Mouse (Mus musculus): ENCODE results near the gene Scgn. TPM values are rescaled to one million over a fixed set of nuclear protein-coding genes. Genes with fewer than 3 reads are reported as not detected.

Scgn gene
- polyA plus RNA-seq (2012; ENCODE audit: insufficient read depth, low replicate concordance) = not detected in 2 replicates

DNA sequence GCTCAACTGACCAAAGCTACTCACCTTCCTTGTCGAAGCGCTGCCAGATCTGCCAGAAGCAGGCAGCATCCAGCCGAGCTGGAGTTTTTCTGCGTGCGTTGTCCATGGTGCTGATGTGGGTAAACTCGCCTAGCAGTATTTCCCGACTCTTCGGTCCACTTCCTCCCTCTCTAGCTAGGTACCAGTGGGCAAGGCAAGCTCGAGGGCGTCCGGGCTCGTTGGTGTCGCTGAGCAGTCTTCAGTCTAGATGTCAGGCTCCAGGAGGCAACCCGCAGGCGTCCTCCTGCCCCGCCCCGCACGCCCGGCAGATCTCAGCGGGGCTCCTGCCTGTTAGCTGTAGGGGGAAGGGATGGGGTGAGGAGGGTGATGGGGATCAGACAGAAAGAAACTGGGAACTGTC lies at the start of gene Scgn:
TSS of gene Scgn (minus strand) at position 287 of the 400 bp plus-strand sequence.
- H3K9me3 ChIP-seq = no peaks in the 10 kb centered on the region
- TF ChIP-seq GATA1 (IDR thresholded peaks at IDR 0.05; ENCODE audit: borderline replicate concordance, low read length) (no peak), FLI1 (IDR thresholded peaks at IDR 0.05; ENCODE audit: low read length) (no peak)
- H3K4me3 ChIP-seq (replicated peaks) = no peak within 1 kb of the TSS
- H3K36me3 ChIP-seq (replicated peaks; ENCODE audit: low read length) = no peaks in the 10 kb centered on the region
- H3K27me3 ChIP-seq (replicated peaks) = peaks cover 46% of the 10 kb centered on the region
- H3K4me1 ChIP-seq = peaks cover 4% of the 10 kb centered on the region; the same call in 1 of the 2 replicates

DNA sequence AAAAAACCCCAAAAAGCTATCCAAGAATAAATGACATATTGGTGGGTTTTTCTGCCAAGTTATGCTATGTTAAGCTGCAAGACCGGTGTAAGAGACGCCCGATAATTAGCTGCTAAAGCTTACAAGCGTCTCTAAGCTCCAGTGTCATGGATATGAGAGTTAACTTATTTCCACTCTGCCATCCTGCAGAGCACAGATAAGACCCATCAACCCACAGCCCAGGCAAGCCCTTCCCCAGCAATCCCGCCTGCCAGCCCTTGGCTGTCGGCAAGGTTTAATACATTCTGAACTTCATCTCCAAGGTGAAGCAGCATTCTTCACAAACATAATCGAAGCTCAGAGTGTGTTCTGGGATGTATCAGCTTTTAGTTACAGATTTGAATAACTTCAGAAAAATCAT lies 49.2 kb upstream of the Scgn start:
- peaks cover 47% of the 10 kb centered on the region for H3K27me3 ChIP-seq (replicated peaks)

DNA sequence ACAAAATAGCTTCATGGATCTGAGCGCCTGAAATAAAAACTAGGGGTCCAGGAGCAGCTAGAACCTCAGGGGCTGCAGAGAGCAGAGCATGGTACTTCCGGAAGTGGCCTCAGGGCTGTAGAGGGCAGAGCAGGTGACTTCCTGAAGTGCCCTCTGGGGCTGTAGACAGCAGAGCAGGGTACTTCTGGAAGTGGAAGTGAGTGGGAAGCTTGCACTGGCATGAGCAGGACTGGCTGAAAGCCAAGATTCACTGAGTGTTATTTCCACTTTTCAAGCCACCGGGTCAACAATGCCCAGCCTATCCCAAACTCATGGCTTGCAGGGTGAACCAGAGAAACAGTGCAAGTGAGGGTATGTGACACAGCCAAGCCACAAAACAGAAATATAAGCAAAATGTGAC lies 46.5 kb upstream of the Scgn start:
- H3K9me3 ChIP-seq = peaks cover 3% of the 10 kb centered on the region; the same call in 1 of the 2 replicates
- H3K4me3 ChIP-seq (replicated peaks) = no peak overlapping the region
- peaks cover 8% of the 10 kb centered on the region for H3K36me3 ChIP-seq (replicated peaks; ENCODE audit: low read length)
- peaks cover 25% of the 10 kb centered on the region for H3K27me3 ChIP-seq (replicated peaks)
- peaks cover 39% of the 10 kb centered on the region for H3K4me1 ChIP-seq
- TF ChIP-seq FLI1 (IDR thresholded peaks at IDR 0.05; ENCODE audit: low read length) (no peak), GATA1 (IDR thresholded peaks at IDR 0.05; ENCODE audit: borderline replicate concordance, low read length) (no peak)

More for the DNA sequence above, 49.2 kb upstream of the Scgn start:
- H3K4me3 ChIP-seq (replicated peaks) = no peak overlapping the region
- peaks cover 3% of the 10 kb centered on the region; the same call in 1 of the 2 replicates for H3K9me3 ChIP-seq
- H3K4me1 ChIP-seq = peaks cover 42% of the 10 kb centered on the region
- peaks cover 11% of the 10 kb centered on the region for H3K36me3 ChIP-seq (replicated peaks; ENCODE audit: low read length)
- TF ChIP-seq GATA1 (IDR thresholded peaks at IDR 0.05; ENCODE audit: borderline replicate concordance, low read length) (no peak; the same call in 2 of the 3 replicates), FLI1 (IDR thresholded peaks at IDR 0.05; ENCODE audit: low read length) (no peak)

DNA sequence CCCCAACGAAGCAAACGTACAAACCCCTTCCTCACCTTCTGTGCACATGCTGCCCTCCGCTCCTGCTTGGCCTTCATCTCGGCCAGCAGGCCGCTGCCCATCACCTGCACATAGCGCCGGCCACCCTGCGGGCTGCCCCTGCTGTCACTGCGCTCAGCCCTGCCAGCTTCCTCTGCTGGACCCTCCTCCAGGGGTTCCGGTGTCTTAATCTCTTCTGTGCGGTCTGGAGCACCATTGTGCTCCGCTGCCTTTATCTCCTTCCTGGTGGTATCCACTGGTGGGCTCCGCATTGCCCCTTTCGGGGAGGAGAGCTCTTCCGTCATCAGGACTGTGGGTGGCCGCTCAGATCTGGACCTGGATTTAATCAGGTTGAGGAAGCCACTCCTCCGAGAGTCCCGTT lies 45.1 kb upstream of the Scgn start:
- H3K27me3 ChIP-seq (replicated peaks) = peaks cover 14% of the 10 kb centered on the region
- H3K9me3 ChIP-seq = peaks cover 3% of the 10 kb centered on the region; the same call in 1 of the 2 replicates
- peaks cover 6% of the 10 kb centered on the region for H3K36me3 ChIP-seq (replicated peaks; ENCODE audit: low read length)
- no peak overlapping the region for H3K4me3 ChIP-seq (replicated peaks)
- TF ChIP-seq GATA1 (IDR thresholded peaks at IDR 0.05; ENCODE audit: borderline replicate concordance, low read length) = no peak
- no peak for TF ChIP-seq FLI1 (IDR thresholded peaks at IDR 0.05; ENCODE audit: low read length)
- peaks cover 29% of the 10 kb centered on the region for H3K4me1 ChIP-seq

DNA sequence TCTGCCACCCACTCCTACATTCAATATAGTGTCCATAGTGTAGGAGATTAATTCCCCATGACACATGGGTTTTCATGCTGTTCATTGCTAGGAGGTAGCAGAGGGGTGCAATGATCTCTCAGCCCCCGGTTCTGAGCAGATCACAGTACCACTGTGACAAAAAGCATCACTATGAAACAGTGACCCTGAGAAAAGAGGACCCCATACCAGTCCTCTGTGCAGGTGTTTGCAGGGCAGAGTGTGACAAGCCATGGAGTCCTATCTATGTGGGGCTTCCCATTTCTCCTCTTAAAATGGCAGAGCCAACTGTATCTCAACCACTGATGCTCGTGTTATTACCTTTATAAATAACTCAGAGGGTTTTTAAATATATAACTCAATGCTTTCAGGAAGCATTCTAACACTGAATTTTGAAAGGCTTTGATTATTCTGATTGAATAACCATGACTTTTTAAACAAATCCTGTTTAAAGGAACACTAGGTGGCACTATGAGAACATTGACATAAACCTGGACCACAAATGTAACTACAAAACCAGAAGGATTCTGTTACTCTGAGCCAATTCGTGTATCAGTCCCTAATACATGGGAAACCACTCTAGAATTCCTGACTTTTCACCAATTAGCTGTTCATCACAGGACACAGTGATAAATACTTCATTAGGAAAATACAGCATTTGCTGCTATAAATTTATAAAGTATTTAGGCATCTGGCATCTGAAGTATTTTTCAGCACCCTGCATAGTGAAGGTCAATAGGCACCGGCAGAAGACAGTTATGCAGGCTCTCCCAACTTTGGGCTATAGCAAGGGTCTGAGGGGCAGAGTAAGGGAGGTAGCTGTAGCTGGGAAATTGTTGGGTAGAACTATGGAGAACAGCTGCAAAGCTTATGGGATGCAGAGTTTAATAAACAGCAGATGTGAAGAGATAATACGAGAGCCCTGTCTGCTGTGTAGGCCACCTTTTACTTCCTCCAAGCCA lies 36.5 kb upstream of the Scgn start:
- H3K27me3 ChIP-seq (replicated peaks) = peaks cover 7% of the 10 kb centered on the region
- no peaks in the 10 kb centered on the region for H3K36me3 ChIP-seq (replicated peaks; ENCODE audit: low read length)
- H3K4me3 ChIP-seq (replicated peaks) = no peak overlapping the region
- TF ChIP-seq GATA1 (IDR thresholded peaks at IDR 0.05; ENCODE audit: borderline replicate concordance, low read length) (no peak), FLI1 (IDR thresholded peaks at IDR 0.05; ENCODE audit: low read length) (no peak)
- no peaks in the 10 kb centered on the region for H3K9me3 ChIP-seq
- H3K4me1 ChIP-seq = no peaks in the 10 kb centered on the region

DNA sequence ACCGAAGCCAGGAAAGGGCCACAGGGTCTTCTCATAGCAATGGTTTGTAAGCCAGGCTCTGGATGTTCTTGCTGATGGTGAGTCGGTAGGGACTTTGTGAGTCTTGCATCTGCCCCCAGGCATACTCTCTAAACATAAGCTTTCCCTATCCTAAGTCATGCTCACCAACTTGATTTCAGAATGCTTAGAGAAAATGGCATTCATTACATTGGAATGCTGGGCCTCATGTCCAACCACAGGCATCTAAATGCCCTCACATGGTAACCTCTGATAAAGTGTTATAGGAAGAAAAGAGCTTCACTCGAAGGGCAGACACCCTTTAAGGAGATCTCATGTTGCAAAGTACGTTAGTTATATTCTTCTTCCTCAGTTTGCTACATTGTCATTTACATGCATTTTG lies 27.5 kb upstream of the Scgn start:
- no peaks in the 10 kb centered on the region for H3K36me3 ChIP-seq (replicated peaks; ENCODE audit: low read length)
- no peak overlapping the region for H3K4me3 ChIP-seq (replicated peaks)
- no peaks in the 10 kb centered on the region for H3K9me3 ChIP-seq
- H3K27me3 ChIP-seq (replicated peaks) = peaks cover 10% of the 10 kb centered on the region
- no peak for TF ChIP-seq FLI1 (IDR thresholded peaks at IDR 0.05; ENCODE audit: low read length)
- no peak for TF ChIP-seq GATA1 (IDR thresholded peaks at IDR 0.05; ENCODE audit: borderline replicate concordance, low read length)
- H3K4me1 ChIP-seq = no peaks in the 10 kb centered on the region

DNA sequence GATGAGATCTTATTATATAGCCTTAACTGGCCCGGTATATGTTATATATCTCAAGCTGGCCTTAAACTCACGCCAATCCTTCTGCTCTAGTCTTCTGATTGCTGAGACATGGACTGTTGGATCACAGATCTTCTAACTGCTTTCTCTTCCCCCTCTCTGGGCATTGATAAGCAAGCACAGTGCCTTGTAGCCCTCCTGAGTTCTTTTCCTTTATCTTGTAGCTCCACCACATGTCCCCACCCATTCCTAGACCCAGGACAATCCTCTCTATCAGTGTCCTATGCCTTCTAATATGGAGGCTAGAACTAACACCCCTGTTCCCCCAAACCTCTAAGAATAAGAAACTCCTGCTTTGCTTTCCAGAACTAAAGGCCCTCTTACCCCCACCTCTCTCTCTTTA lies 14.5 kb upstream of the Scgn start:
- H3K4me3 ChIP-seq (replicated peaks) = no peak overlapping the region
- H3K4me1 ChIP-seq = no peaks in the 10 kb centered on the region
- H3K9me3 ChIP-seq = no peaks in the 10 kb centered on the region
- H3K36me3 ChIP-seq (replicated peaks; ENCODE audit: low read length) = no peaks in the 10 kb centered on the region
- TF ChIP-seq FLI1 (IDR thresholded peaks at IDR 0.05; ENCODE audit: low read length) (no peak), GATA1 (IDR thresholded peaks at IDR 0.05; ENCODE audit: borderline replicate concordance, low read length) (no peak)
- peaks cover 57% of the 10 kb centered on the region for H3K27me3 ChIP-seq (replicated peaks)

DNA sequence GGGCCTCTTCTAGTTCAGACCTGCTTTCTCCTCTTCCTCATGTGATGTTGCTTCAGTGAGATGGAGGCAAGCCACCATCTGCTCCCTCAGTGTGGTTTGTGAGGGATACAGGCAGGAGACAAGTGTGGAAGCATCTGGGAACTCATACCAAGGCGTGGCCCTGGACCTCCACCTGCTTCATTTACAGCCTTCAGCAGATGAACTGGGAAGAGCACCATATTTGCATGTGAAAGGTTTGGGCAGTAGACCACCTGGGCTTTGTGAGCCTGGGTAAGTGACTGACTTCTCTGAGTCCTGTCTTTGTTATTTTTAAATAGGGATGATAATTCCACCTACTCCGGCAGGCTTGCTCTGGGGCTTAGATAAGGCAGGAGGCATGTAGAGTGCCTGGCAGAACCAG lies 10.8 kb upstream of the Scgn start:
- no peaks in the 10 kb centered on the region for H3K4me1 ChIP-seq
- no peak overlapping the region for H3K4me3 ChIP-seq (replicated peaks)
- H3K9me3 ChIP-seq = no peaks in the 10 kb centered on the region
- peaks cover 48% of the 10 kb centered on the region for H3K27me3 ChIP-seq (replicated peaks)
- no peaks in the 10 kb centered on the region for H3K36me3 ChIP-seq (replicated peaks; ENCODE audit: low read length)
- TF ChIP-seq GATA1 (IDR thresholded peaks at IDR 0.05; ENCODE audit: borderline replicate concordance, low read length) (no peak), FLI1 (IDR thresholded peaks at IDR 0.05; ENCODE audit: low read length) (no peak)

DNA sequence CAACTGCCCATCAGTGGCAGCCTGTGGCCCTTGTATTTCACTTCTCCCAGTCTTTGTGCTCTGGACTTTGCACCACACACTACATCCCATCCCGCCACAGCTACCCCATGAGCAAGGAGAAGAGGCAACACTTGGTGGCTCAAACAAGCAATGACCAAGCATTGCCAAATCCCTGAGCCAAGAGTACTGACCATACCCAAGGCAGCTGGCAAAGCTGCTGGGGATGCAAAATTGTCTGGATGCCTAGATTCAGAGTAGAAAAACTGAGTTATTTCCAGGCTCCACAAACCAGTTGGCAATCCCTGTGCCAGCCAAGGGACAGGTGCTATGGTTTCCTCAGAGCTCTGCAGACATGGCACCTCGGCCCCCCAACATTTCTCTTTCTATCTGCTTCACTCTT lies 10.1 kb upstream of the Scgn start:
- Histone ChIP-seq H3K36me3 (replicated peaks; ENCODE audit: low read length) (no peaks in the 10 kb centered on the region), H3K4me1 (no peaks in the 10 kb centered on the region), H3K4me3 (replicated peaks) (no peak overlapping the region), H3K27me3 (replicated peaks) (peaks cover 45% of the 10 kb centered on the region), H3K9me3 (no peaks in the 10 kb centered on the region)
- TF ChIP-seq FLI1 (IDR thresholded peaks at IDR 0.05; ENCODE audit: low read length) = no peak
- no peak for TF ChIP-seq GATA1 (IDR thresholded peaks at IDR 0.05; ENCODE audit: borderline replicate concordance, low read length)

DNA sequence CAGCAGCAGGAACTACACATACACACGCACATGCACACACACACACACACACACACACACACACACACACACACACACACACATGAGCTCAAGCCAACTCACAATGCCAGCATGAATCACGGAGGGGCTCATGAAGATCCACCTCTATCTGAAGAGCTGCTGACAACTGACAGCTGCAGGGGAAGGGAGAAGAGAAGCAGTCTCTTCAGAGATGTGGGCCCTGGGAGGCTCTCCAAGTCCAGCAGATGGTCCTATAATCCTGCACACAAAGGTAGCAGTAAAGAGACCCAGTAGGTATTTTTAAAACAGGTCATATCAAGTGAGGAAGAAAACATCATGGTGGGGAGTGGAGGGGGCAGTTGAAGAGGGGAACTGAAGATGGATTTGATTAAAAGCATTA lies 7.8 kb upstream of the Scgn start:
- H3K36me3 ChIP-seq (replicated peaks; ENCODE audit: low read length) = no peaks in the 10 kb centered on the region
- TF ChIP-seq FLI1 (IDR thresholded peaks at IDR 0.05; ENCODE audit: low read length) (no peak), GATA1 (IDR thresholded peaks at IDR 0.05; ENCODE audit: borderline replicate concordance, low read length) (no peak)
- no peak overlapping the region for H3K4me3 ChIP-seq (replicated peaks)
- H3K9me3 ChIP-seq = no peaks in the 10 kb centered on the region
- H3K27me3 ChIP-seq (replicated peaks) = peaks cover 37% of the 10 kb centered on the region
- no peaks in the 10 kb centered on the region for H3K4me1 ChIP-seq

Measured in megakaryocyte, embryonic 14.5 days (primary cell).